Mouse (Mus musculus) midbrain, embryonic 11.5 days (tissue): ENCODE data around the gene A630001G21Rik. TPM values are rescaled to one million over a fixed set of nuclear protein-coding genes. Genes with fewer than 3 reads are reported as not detected.

Experiments used
- ATAC-seq: fragments of 200-750 bp; cut with Nextera tagmentation; 2 replicates; pipeline ENCODE4 v1.8.0; 2017; ENCODE audit warnings: moderate TSS enrichment, moderate library complexity; ENCODE audit not compliant: low FRiP score
- DNase-seq: peaks from one replicate; pipeline ENCODE4 v3.0.0; 2015; ENCODE audit warnings: low spot score; ENCODE audit errors: missing footprints
- H3K27ac ChIP-seq: fragments of 300-500 bp; sonication (generic); 2 replicates; pipeline ENCODE4 v1.5.1; 2014; ENCODE audit warnings: low read depth, low read length
- H3K27me3 ChIP-seq: fragments of 300-500 bp; sonication (generic); 2 replicates; pipeline ENCODE4 v1.6.1; 2014; ENCODE audit warnings: mild to moderate bottlenecking, low read length, moderate library complexity, mixed read lengths; ENCODE audit not compliant: control insufficient read depth, insufficient read depth
- H3K36me3 ChIP-seq: fragments of 300-500 bp; sonication (generic); 2 replicates; pipeline ENCODE4 v1.6.1; 2014; ENCODE audit warnings: mild to moderate bottlenecking, low read length, moderate library complexity, mixed read lengths; ENCODE audit not compliant: control insufficient read depth, insufficient read depth
- H3K4me1 ChIP-seq: fragments of 300-500 bp; sonication (generic); 2 replicates; pipeline ENCODE4 v1.6.1; 2014; ENCODE audit warnings: low read length; ENCODE audit not compliant: control insufficient read depth, insufficient read depth
- H3K4me2 ChIP-seq: fragments of 300-500 bp; sonication (generic); 2 replicates; pipeline ENCODE4 v1.6.1; 2014; ENCODE audit warnings: mild to moderate bottlenecking, moderate library complexity
- H3K4me3 ChIP-seq: fragments of 300-500 bp; sonication (generic); 2 replicates; pipeline ENCODE4 v1.5.1; 2014; ENCODE audit warnings: low read depth, low read length
- H3K9ac ChIP-seq: fragments of 300-500 bp; sonication (generic); 2 replicates; pipeline ENCODE4 v1.6.1; 2014; ENCODE audit warnings: low read length
- H3K9me3 ChIP-seq: fragments of 300-500 bp; sonication (generic); 2 replicates; pipeline ENCODE4 v1.6.1; 2016; ENCODE audit warnings: low read length; ENCODE audit not compliant: control insufficient read depth
- WGBS: fragments of 180-500 bp; shearing (Covaris S2); extraction: QIAGEN DNeasy Blood & Tissue Kit; methylation state at CpG from one replicate; pipeline ENCODE4 v1.1.7; 2014; 5-methylcytosine and 5-hydroxymethylcytosine counted together
- microRNA-seq: library from miRNA; unstranded; fragments of <30 nt; microRNA quantifications from one replicate; pipeline ENCODE4, GENCODE M21; 2017
- polyA plus RNA-seq: library from polyadenylated mRNA; unstranded; fragments of >200 nt; fragmentation: Nextera tagmentation; extraction: Ambion mirVana; gene quantifications from 2 replicates; pipeline ENCODE4 v1.2.1, GENCODE M21; 2014

The A630001G21Rik gene
- polyA plus RNA-seq, 1 experiment from 2014 or later = 1.2 TPM

- Histone ChIP-seq H3K9me3 (no peaks in the 10 kb centered on the region), H3K27me3 (no peaks in the 10 kb centered on the region), H3K4me1 (no peaks in the 10 kb centered on the region), H3K4me3 (no peak overlapping the region), H3K27ac (no peak overlapping the region), H3K36me3 (no peaks in the 10 kb centered on the region), H3K4me2 (no peak overlapping the region), H3K9ac (no peak overlapping the region)
- ATAC-seq = no peak
- no peak for DNase-seq
- WGBS = 79% methylated on average over 5 of the region's 5 CpGs
Measured at GRCm38 (mm10) chr1:85686666-85687065, 91.8 kb downstream of the A630001G21Rik start.

DNA sequence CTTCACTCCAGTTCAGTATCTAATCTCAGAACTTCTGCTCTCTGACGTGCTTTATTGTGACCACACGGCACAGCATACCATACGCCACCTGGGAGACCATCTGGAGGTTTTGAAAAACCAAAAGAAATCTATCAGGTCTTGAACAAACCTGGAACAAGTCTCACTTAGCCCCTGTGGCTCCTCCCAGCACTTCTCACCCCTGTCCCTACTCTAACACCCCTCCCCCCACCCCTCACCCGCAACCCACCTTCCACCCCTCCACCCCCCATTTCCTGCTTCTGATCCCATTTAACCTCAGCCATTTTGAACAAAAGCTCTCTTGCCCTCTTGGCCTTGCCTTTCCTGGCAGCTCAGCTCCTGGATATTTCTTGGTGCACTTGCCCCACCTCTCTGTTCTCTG, 98.2 kb downstream of the A630001G21Rik start:
- no peak overlapping the region for H3K4me3 ChIP-seq
- no peaks in the 10 kb centered on the region for H3K4me1 ChIP-seq
- H3K36me3 ChIP-seq = no peaks in the 10 kb centered on the region
- no peak for ATAC-seq
- no peak for DNase-seq
- H3K4me2 ChIP-seq = no peak overlapping the region
- H3K9ac ChIP-seq = no peak overlapping the region
- 63% methylated on average over 4 of the region's 4 CpGs for WGBS
- no peak overlapping the region for H3K27ac ChIP-seq
- no peaks in the 10 kb centered on the region for H3K27me3 ChIP-seq
- no peaks in the 10 kb centered on the region for H3K9me3 ChIP-seq

Small RNA genes lying within 50 kb of the gene (microRNA-seq; reads per million reads assigned to microRNA genes)
- not detected for gene Gm25472
- gene Mir8096 = not detected

Other genes with a start within 250 kb of the A630001G21Rik start
- gene G530012D18Rik, start 203.0 kb downstream of the A630001G21Rik start, polyA plus RNA-seq = not detected in 2 replicates
- gene Sp110, start 179.8 kb downstream of the A630001G21Rik start, polyA plus RNA-seq = 0.63 and 0.88 TPM in 2 replicates
- 1.2 and 1.3 TPM in 2 replicates for gene Sp140, start 178.3 kb downstream of the A630001G21Rik start, polyA plus RNA-seq
- 0.74 and 1.2 TPM in 2 replicates for gene Sp100, start 128.7 kb downstream of the A630001G21Rik start, polyA plus RNA-seq
- 68.0 and 69.0 TPM in 2 replicates for gene Cab39, start 14.8 kb upstream of the A630001G21Rik start, polyA plus RNA-seq
- gene Itm2c, start 115.6 kb upstream of the A630001G21Rik start, polyA plus RNA-seq = 78.1 and 78.7 TPM in 2 replicates
- gene 4933407L21Rik, start 149.8 kb upstream of the A630001G21Rik start, polyA plus RNA-seq = 0.36 and 0.97 TPM in 2 replicates
- gene Gpr55, start 182.4 kb upstream of the A630001G21Rik start, polyA plus RNA-seq = not detected in 2 replicates
- not detected in 2 replicates for gene Spata3, start 238.2 kb upstream of the A630001G21Rik start, polyA plus RNA-seq